Mouse (Mus musculus) ES-Bruce4 (cell line): ENCODE results near the gene Tmem88b.

ENCODE experiments used
- CTCF ChIP-seq: IDR thresholded peaks from one replicate; pipeline ENCODE4 v1.8.1; 2011; ENCODE audit warnings: low read depth, low read length
- POLR2A ChIP-seq: IDR thresholded peaks from one replicate; pipeline ENCODE4 v1.8.1; 2011; ENCODE audit warnings: low read length; ENCODE audit not compliant: insufficient read depth

DNA sequence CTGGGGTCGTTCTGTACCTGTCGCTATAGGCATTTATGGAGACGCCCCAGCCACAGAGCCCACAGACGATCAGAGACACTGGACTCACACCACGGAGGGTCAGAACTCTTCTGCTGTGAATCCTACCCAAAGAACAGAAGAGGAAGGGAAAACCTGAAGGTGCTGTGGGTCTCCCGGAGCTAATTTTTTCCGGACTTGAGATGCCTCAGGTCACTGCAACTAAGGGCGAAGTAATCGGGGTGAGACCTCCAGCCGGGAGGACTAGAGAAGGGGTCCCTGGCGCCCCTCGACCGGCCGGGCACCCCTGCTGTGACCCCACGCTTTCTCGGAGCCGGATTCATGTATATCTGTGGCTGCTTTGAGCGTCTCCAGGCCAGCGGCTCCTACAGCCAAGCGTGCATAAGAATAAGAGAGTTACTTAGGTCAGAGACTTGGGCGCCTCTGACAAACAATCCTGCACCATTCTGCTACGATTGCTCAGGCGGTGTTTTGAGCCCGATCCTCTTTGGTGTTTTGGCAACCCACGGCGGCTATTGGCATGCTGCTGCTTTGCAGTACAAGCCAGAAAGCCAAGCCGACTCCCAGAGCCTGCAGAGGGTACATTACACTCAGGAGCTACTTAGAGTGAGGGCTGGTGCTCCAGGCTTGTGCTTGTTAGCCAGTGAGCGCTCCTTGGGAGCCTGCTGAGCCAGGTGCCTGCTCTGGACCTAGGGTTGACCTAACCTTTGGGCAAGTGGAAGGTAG, 24.1 kb downstream of the Tmem88b start:
- TF ChIP-seq CTCF: no peak
- TF ChIP-seq POLR2A: no peak
